Mouse (Mus musculus): ENCODE measurements around the gene Nckap5.

DNA sequence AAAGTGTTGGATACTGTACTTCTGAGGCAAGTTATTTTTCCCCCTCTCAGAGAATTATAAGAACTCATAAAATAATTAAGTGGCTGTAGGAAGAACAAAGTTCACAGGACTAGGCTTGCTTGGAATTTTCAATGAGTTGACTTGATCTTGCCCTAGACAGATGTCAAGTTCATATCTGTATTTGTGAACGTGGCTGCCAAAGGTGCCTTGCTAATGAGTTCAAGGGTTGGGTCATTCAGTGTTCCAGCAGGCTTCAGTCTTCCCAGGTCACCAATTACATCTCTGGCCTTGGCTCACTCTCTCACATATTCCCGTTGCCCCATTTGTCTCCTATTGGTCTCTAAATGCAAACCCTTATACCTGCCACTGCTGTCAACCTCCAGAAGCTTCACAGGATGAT lies 846.0 kb downstream of the Nckap5 start:
- no peak for TF ChIP-seq POLR2A (IDR thresholded peaks at IDR 0.05; ENCODE audit: borderline replicate concordance, extremely low read depth, low read depth, low read length)
- no peak for TF ChIP-seq CTCF (IDR thresholded peaks at IDR 0.05; ENCODE audit: insufficient read depth, low read length)
